Mouse (Mus musculus) CD4-positive, CD25-positive, alpha-beta regulatory T cell, adult 2 months (primary cell): Measurements from ENCODE around the gene Olfr453.

ENCODE experiments used
- DNase-seq: peaks from one replicate; pipeline ENCODE4 v3.0.0-alpha.2; 2012; ENCODE audit warnings: low read depth, low spot score

Gene Olfr453

GRCm38 (mm10) chr6:42739071-42739470 is at the start of gene Olfr453:
Gene Olfr453 (plus strand): TSS chr6:42739371.
- no peak for DNase-seq

- no peak for DNase-seq
These were observed 49.4 kb upstream of the Olfr453 start for GRCm38 (mm10) chr6:42689761-42690160.

GRCm38 (mm10) chr6:42692154-42692516 is 47.0 kb upstream of the Olfr453 start:
- DNase-seq = no peak

GRCm38 (mm10) chr6:42692517-42693190 is 46.5 kb upstream of the Olfr453 start:
- DNase-seq = no peak

- DNase-seq = no peak
These were observed 29.6 kb upstream of the Olfr453 start, which contains the start of gene Tcaf1 for GRCm38 (mm10) chr6:42709291-42710211. Gene Tcaf1 (minus strand): TSS chr6:42710088.

GRCm38 (mm10) chr6:42714668-42715067 is 24.5 kb upstream of the Olfr453 start:
- no peak for DNase-seq

- no peak for DNase-seq
These were observed 21.2 kb upstream of the Olfr453 start for GRCm38 (mm10) chr6:42717973-42718372.

GRCm38 (mm10) chr6:42742303-42742702 is 3.1 kb downstream of the Olfr453 start:
- no peak for DNase-seq

- DNase-seq = no peak
These were observed 8.7 kb downstream of the Olfr453 start for GRCm38 (mm10) chr6:42747846-42748245.

- no peak for DNase-seq
These were observed 16.9 kb downstream of the Olfr453 start, which contains the start of gene Olfr38 for GRCm38 (mm10) chr6:42756104-42756503. Gene Olfr38 (plus strand): TSS chr6:42756404.

GRCm38 (mm10) chr6:42777066-42777465 is 37.9 kb downstream of the Olfr453 start:
- DNase-seq = no peak

GRCm38 (mm10) chr6:42784793-42785192 is 45.6 kb downstream of the Olfr453 start, which contains the start of gene Olfr452:
Gene Olfr452 (plus strand): TSS chr6:42785093.
- no peak for DNase-seq

- no peak for DNase-seq
These were observed 51.2 kb downstream of the Olfr453 start for GRCm38 (mm10) chr6:42790247-42790948.

- DNase-seq = no peak
These were observed 51.9 kb downstream of the Olfr453 start for GRCm38 (mm10) chr6:42790949-42791556.

- no peak for DNase-seq
These were observed 55.8 kb downstream of the Olfr453 start for GRCm38 (mm10) chr6:42794982-42795381.
